Mouse (Mus musculus) testis, adult 2 months (tissue): ENCODE data around the gene Slc13a3.

Experiments
- CTCF ChIP-seq: fragments of 200-500 bp; IDR thresholded peaks from 2 replicates; pipeline ENCODE4 v1.5.1; 2012; ENCODE audit warnings: low read depth, mild to moderate bottlenecking, inconsistent platforms, low read length, moderate library complexity; ENCODE audit not compliant: control insufficient read depth, insufficient read depth, insufficient replicate concordance
- POLR2A ChIP-seq: fragments of 200-500 bp; IDR thresholded peaks from 2 replicates; pipeline ENCODE4 v1.6.1; 2012; ENCODE audit warnings: low read depth, mild to moderate bottlenecking, inconsistent platforms, low read length, moderate library complexity; ENCODE audit not compliant: control insufficient read depth

DNA sequence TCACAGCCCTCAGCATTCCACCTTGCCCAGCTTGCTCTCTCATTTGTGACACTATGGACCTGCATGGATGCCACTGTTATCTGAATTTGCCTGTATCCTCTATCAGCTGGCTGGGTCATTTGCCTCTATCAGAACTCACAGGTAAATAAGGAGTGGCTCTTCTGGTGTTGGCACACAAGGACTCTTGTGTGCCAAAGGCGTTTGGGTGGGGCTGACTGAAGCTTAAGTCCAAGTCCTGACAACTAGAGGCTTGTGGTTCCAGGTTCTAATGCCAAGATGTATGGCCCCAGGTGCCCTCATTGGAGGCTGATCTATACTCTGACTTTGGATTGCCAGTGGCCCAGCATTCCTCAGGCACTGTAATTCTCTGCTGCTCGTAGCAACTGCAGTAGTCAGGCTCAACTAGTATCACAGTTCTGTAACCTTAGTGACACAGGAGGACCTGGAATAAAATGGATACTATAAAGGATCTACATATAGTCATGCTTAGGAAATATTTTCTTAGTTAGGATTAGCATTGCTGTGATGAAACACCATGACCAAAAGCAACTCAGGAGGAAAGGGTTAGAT, 24.8 kb upstream of the Slc13a3 start:
- TF ChIP-seq POLR2A (no peak), CTCF (no peak)
